Mouse (Mus musculus) midbrain, embryonic 16.5 days (tissue): ENCODE data around the gene Cxcr5. TPM values are rescaled to one million over a fixed set of nuclear protein-coding genes. Genes with fewer than 3 reads are reported as not detected.
A peak's percentile ranks its signal among the peaks of the same experiment; 100 is the strongest.

Source experiments
- ATAC-seq: fragments of 200-750 bp; cut with Nextera tagmentation; 2 replicates; pipeline ENCODE4 v1.8.0; 2017; ENCODE audit warnings: moderate TSS enrichment
- H3K27ac ChIP-seq: fragments of 300-500 bp; sonication (generic); 2 replicates; pipeline ENCODE4 v1.5.1; 2014; ENCODE audit warnings: mild to moderate bottlenecking, low read length, mixed read lengths
- H3K27me3 ChIP-seq: fragments of 300-500 bp; sonication (generic); 2 replicates; pipeline ENCODE4 v1.6.1; 2014; ENCODE audit warnings: low read depth, low read length, mixed read lengths; ENCODE audit not compliant: control insufficient read depth, insufficient read depth
- H3K36me3 ChIP-seq: fragments of 300-500 bp; sonication (generic); 2 replicates; pipeline ENCODE4 v1.6.1; 2014; ENCODE audit warnings: mild to moderate bottlenecking, low read length, moderate library complexity, mixed read lengths; ENCODE audit not compliant: control insufficient read depth, insufficient read depth
- H3K4me1 ChIP-seq: fragments of 300-500 bp; sonication (generic); 2 replicates; pipeline ENCODE4 v1.6.1; 2014; ENCODE audit warnings: mild to moderate bottlenecking, low read length, mixed read lengths; ENCODE audit not compliant: control insufficient read depth, insufficient read depth
- H3K4me2 ChIP-seq: fragments of 300-500 bp; sonication (generic); 2 replicates; pipeline ENCODE4 v1.6.1; 2014; ENCODE audit warnings: mild to moderate bottlenecking, low read length, mixed read lengths
- H3K4me3 ChIP-seq: fragments of 300-500 bp; sonication (generic); 2 replicates; pipeline ENCODE4 v1.5.1; 2014; ENCODE audit warnings: low read depth, mild to moderate bottlenecking, low read length, moderate library complexity, mixed read lengths
- H3K9ac ChIP-seq: fragments of 300-500 bp; sonication (generic); 2 replicates; pipeline ENCODE4 v1.6.1; 2014; ENCODE audit warnings: low read depth, low read length, mixed read lengths
- H3K9me3 ChIP-seq: fragments of 300-500 bp; sonication (generic); replicated peaks from 2 replicates; pipeline ENCODE4 v1.6.1; 2014; ENCODE audit warnings: mild to moderate bottlenecking, low read length, mixed read lengths; ENCODE audit not compliant: control insufficient read depth, poor library complexity, severe bottlenecking
- WGBS: fragments of 180-500 bp; shearing (Covaris S2); extraction: QIAGEN DNeasy Blood & Tissue Kit; methylation state at CpG from one replicate; pipeline ENCODE4 v1.1.7; 2014; 5-methylcytosine and 5-hydroxymethylcytosine counted together
- polyA plus RNA-seq: library from polyadenylated mRNA; unstranded; fragments of >200 nt; fragmentation: Nextera tagmentation; extraction: Ambion mirVana; gene quantifications from 2 replicates; pipeline ENCODE4 v1.2.1, GENCODE M21; 2015

Gene Cxcr5
- polyA plus RNA-seq, 1 experiment from 2014 or later: not detected

DNA sequence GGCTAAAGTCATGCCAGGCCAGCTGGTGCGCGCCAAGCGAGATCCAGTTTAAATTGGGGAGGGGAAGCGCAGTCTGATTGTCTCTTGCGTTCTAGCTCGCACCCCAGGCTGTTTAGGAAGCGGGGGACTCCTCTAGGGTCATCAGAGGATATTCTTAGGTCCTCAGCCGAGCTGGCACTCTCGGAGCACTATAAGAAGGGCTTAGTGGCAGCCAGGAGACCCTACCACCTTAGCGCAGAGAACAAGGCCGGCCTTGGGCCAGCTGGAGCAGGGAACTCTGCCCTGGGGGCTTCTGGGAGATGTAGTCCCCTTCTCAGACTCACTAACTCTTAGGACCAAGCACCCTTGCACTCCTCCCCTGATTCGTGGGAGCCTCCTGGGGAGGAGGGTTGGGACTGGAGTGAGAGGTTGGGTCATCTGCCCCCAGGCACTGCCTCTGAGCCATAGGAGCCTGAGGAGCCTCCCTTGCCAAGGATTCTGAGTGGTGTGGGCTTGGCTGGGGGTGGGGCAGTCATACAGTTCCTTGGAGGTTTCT lies 78.1 kb downstream of the Cxcr5 start:
- peak overlapping the region; percentile 92 for H3K4me3 ChIP-seq
- 0 out of 2 replicates have a peak, but pooled peaks have one; percentile 5 for ATAC-seq
- H3K4me2 ChIP-seq: peak overlapping the region; percentile 93
- 0% methylated on average over 12 of the region's 12 CpGs for WGBS
- peak overlapping the region; percentile 97 for H3K27ac ChIP-seq
- peak overlapping the region; percentile 95 for H3K9ac ChIP-seq
- H3K9me3 ChIP-seq: no peaks in the 10 kb centered on the region
- H3K36me3 ChIP-seq: no peaks in the 10 kb centered on the region
- H3K27me3 ChIP-seq: no peaks in the 10 kb centered on the region
- H3K4me1 ChIP-seq: peaks cover 52% of the 10 kb centered on the region

DNA sequence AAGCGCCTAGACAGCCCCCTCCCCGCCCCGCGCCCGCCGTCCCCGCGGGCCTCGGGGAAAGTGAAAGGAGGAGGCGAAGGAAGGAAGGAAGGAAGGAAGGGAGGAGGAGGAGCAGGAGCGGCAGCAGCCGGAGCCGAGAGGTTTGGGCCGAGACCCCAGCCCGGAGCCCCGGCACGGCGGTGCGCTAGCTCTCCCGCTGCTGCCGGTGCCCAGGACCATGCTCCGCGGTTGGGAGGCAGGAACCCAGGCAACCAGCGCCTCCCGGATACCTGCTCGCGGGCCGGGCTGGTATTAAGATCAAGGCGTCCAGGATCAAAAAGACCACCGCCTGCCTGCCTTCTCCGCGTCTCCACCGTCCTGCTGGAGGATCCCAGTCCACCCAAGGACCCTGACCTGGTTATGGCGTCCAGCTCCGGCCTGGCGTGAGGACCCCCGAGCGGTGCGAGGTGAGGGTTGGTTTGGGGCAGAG lies 78.6 kb downstream of the Cxcr5 start:
- WGBS: under 1% methylated on average over 26 of the region's 39 CpGs
- H3K27ac ChIP-seq: peak overlapping the region; percentile 97
- no peaks in the 10 kb centered on the region for H3K9me3 ChIP-seq
- H3K4me3 ChIP-seq: peak overlapping the region; percentile 92
- H3K36me3 ChIP-seq: no peaks in the 10 kb centered on the region
- H3K27me3 ChIP-seq: no peaks in the 10 kb centered on the region
- ATAC-seq: no peak
- H3K9ac ChIP-seq: peak overlapping the region; percentile 95
- peak overlapping the region; percentile 93 for H3K4me2 ChIP-seq
- H3K4me1 ChIP-seq: peaks cover 47% of the 10 kb centered on the region

DNA sequence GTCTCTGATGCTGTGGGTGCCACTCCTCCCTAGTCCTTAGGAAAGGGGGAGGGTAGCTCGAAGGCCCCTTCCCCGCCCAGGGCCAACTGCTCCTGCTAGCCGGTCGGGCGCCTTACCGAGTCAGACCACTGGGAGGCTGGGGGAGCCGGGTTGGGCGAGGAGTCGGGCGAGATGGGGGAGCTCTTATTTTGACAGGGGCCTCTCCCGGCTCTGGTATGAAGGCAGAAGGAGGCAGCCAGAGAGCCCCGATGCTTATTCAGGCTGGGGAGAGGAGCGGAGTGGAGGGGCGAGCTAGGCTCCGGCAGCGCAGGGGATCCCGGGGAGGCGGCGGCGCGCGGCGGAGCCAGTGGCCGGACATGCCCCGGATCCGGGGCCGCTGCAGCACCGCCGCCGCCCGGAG lies 79.1 kb downstream of the Cxcr5 start, which contains the start of gene Bcl9l:
TSS of gene Bcl9l (plus strand) at position 274 of the 400 bp plus-strand sequence.
- Histone ChIP-seq H3K9ac (peak within 1 kb of the TSS; percentile 95), H3K27ac (peak within 1 kb of the TSS; percentile 97), H3K4me1 (peaks cover 46% of the 10 kb centered on the region), H3K9me3 (no peaks in the 10 kb centered on the region), H3K36me3 (no peaks in the 10 kb centered on the region), H3K4me3 (peak within 1 kb of the TSS; percentile 92), H3K27me3 (no peaks in the 10 kb centered on the region), H3K4me2 (peak within 1 kb of the TSS; percentile 93)
- 0% methylated on average over 14 of the region's 31 CpGs for WGBS
- peak; percentile 46 for ATAC-seq

DNA sequence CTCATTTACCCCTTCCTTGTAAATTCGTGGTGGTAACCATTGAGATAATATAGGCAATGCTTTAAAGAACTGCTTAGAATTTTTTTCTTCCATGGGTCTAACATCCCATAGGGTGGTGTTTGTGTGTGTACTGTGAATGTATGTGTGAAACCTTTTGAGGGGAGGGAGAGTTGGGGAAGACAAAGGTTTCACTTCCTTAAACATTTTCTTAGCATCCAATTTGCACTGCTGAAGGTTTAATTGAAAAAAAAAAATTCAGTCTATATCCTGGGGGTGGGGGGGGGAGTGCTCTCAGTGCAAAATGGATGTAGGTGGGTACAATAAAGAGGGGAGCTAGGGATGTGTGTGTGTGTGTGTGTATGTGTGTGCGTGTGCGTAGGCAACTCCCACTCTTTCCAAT lies 79.6 kb downstream of the Cxcr5 start:
- no peak for ATAC-seq
- Histone ChIP-seq H3K9ac (peak overlapping the region; percentile 95), H3K4me3 (peak overlapping the region; percentile 92), H3K9me3 (no peaks in the 10 kb centered on the region), H3K27ac (peak overlapping the region; percentile 97), H3K4me1 (peaks cover 45% of the 10 kb centered on the region), H3K4me2 (peak overlapping the region; percentile 93), H3K27me3 (no peaks in the 10 kb centered on the region), H3K36me3 (no peaks in the 10 kb centered on the region)
- 9% methylated on average over 3 of the region's 3 CpGs for WGBS

DNA sequence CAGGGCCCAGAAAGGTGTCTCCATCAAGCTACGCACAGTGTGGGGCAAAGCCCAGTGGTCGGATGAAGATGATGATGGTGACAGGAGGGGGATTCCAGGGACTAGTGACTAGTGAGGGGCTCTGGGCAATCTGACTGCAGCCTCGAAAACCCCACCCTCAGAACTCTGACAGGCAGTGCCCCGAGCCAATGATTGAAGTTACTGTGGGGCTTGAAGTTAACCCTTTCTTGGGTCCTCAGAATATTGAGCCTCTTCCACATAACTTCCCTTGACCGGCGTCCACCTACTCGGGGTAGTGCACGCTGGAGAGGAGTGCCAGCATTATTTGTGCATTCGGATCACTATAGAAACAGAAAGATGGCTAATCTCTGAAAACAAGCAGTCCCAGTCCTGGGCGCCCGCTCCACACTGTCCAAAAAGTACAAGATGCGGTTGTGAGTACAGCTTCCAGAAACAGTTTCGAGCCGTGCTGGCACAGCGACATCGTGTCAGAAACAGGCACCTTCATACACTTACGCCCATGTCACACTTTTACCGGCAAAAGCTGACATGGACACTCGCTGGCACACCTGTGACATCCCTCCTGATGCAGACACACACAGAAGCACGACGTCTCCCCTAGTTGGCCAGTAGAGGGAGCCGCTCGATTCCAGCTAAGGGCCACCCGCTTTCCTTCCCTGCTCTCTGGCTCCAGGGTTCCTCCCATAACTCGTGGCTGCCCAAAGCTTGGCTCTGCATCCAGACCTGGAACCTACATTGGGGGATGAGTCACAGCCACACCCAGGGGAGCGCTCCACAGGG lies 81.8 kb downstream of the Cxcr5 start:
- peak overlapping the region; percentile 64 for H3K4me2 ChIP-seq
- no peaks in the 10 kb centered on the region for H3K36me3 ChIP-seq
- H3K27ac ChIP-seq: peak overlapping the region; percentile 98
- H3K4me3 ChIP-seq: peak overlapping the region; percentile 75
- H3K27me3 ChIP-seq: no peaks in the 10 kb centered on the region
- H3K9ac ChIP-seq: peak overlapping the region; percentile 85
- H3K4me1 ChIP-seq: peaks cover 23% of the 10 kb centered on the region
- H3K9me3 ChIP-seq: no peaks in the 10 kb centered on the region
- WGBS: under 1% methylated on average over 26 of the region's 26 CpGs
- peak; percentile 69 for ATAC-seq

DNA sequence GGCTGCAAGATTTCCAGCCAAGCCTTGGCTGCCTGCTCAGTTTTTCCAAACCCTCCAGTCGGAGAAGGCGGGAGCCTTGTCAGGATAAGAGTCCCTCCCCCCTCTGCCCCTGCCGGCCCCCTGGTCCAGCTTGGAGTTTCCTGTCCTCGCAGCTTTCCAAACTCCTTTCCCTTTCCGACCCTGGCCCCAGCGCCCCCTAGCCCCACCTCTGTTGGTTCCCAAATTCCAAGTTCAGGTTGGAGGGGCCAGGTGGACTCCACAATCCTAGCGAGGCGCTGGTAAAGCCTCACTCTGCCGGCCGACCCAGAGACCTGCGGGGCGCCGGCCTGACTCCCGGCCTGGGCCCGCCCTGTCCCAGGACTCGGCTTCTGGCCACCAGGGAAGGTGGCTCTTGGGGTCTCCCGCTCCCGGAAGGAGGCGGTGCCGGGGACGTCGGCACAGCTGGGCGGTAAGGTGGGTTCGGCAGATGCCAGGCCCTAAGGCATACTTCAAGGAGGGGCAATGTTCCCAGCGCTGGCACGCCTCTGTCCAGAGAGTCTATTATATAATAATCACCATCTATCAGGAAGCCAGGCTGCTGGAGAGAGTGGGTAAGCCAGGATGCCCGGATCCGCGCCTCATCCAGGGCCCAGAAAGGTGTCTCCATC lies 82.6 kb downstream of the Cxcr5 start:
- H3K4me3 ChIP-seq: peak overlapping the region; percentile 75
- H3K4me1 ChIP-seq: peaks cover 15% of the 10 kb centered on the region
- no peaks in the 10 kb centered on the region for H3K9me3 ChIP-seq
- peak overlapping the region; percentile 64 for H3K4me2 ChIP-seq
- peak overlapping the region; percentile 85 for H3K9ac ChIP-seq
- no peaks in the 10 kb centered on the region for H3K36me3 ChIP-seq
- WGBS: 0% methylated on average over 29 of the region's 29 CpGs
- ATAC-seq: peak; percentile 69
- no peaks in the 10 kb centered on the region for H3K27me3 ChIP-seq
- peak overlapping the region; percentile 98 for H3K27ac ChIP-seq

DNA sequence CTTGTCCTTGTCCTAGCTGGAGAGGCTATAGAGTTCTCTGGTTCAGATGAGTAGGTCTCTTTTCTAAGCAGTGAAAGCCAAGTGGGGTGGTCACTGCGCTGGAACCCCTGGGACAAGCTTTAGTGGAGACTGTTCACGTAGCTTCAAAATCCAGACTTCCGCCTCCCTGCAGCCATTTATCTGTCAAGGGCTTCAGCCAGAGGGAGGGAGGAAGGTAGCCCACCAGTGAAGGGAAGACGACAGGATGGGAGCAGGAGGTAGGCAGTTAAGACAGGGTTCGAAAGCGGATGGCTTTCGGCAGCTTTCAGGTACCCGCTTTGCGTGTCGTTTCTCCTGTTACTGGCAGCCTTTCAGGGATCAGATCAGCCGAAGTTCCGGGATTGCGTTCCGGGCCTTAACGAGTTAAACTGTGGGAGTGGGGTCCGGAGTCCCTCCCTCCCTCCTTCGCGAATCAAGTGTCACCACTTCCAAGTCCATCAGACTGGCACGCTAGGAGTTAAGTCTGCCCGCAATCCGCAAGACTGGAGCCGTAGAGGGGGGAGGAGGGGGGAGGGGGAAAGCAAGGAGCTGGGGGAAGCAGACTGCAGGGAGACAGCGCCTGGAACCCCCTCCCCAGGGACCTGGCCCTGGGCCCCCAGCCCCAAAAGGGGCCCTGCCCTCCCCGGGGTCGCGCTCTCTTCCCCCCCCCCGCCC lies 83.3 kb downstream of the Cxcr5 start:
- Histone ChIP-seq H3K9ac (peak overlapping the region; percentile 85), H3K9me3 (no peaks in the 10 kb centered on the region), H3K4me3 (peak overlapping the region; percentile 75), H3K27me3 (no peaks in the 10 kb centered on the region), H3K36me3 (no peaks in the 10 kb centered on the region), H3K4me1 (peaks cover 13% of the 10 kb centered on the region), H3K27ac (peak overlapping the region; percentile 98), H3K4me2 (peak overlapping the region; percentile 64)
- ATAC-seq: peak; percentile 47
- under 1% methylated on average over 24 of the region's 27 CpGs for WGBS

DNA sequence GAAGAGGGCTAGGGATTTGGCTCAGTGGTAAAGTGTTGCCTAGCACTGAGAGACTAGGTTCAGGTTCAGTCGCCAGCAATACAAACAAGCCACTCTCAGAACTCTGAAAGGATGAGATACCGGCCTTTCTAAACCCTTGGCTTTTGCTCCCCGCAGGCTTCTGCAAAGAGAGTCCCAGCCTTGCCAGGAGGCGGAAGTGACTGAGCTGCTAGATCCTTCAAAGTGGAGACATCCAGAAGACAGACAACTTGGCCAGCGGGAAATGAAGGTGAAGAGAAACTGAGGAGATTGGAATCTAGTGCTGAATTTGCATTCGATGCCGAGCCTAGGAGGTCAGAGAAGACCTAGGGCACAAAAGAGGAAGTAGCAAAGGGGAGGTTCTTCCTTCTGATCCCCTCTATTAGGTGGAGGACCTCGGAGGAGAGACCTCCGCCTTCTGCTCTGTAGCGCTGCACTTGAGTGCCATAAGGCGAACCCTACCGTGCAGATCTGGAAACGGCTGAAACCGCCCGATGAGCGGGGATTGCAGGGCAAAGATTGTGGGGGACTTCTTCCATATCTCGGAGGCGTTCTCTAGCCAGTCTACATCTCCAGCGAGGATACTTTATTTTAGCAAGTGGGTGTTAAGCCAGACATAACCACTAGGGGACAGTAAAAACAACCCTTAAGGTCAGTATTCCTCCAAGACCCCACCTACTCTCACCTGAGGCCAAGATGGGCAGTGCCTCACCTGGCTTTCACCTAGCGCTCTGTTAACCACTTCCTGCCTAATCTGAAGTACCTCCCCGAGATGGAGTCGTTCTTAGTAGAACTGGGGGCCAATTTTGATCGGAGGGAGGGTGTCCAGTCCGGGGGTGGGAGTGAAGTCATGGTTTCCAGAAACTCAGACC lies 84.1 kb downstream of the Cxcr5 start:
- WGBS: 5% methylated on average over 24 of the region's 24 CpGs
- Histone ChIP-seq H3K4me2 (peak overlapping the region; percentile 64), H3K36me3 (no peaks in the 10 kb centered on the region), H3K27ac (peak overlapping the region; percentile 98), H3K4me3 (peak overlapping the region; percentile 75), H3K4me1 (peaks cover 13% of the 10 kb centered on the region), H3K27me3 (no peaks in the 10 kb centered on the region), H3K9ac (peak overlapping the region; percentile 85), H3K9me3 (no peaks in the 10 kb centered on the region)
- ATAC-seq: peak; percentile 11; the same call in 1 of the 2 replicates
